In genomic region chr1:150760801-150761331, GRCm38 (mm10) we compare ENCODE assay signal across 16 mouse cellular contexts.
DNase-seq lines count a peak whose midpoint lies in the region; ATAC-seq and TF ChIP-seq lines count a peak whose summit lies in the region.
"Had no signal": no experiment of that assay in that cellular context is flagged by ENCODE, and none has a peak within 500 bp of the region (broad histone marks: within the 10 kb centered on the region; RNA-seq: fewer than 3 reads in every experiment).

No protein-coding gene starts in this region.

- no peak overlapping the region for H3K4me3 ChIP-seq in heart, embryonic 11.5 days (ENCODE audit: low read depth, low read length)
- no peak overlapping the region for H3K4me3 ChIP-seq in midbrain, embryonic 11.5 days (ENCODE audit: low read depth, low read length)
- no peak overlapping the region for H3K4me3 ChIP-seq in midbrain, embryonic 10.5 days
- no peak overlapping the region for H3K4me3 ChIP-seq in heart, postnatal 0 days (ENCODE audit: low read depth, low read length)
- H3K4me3 ChIP-seq: forebrain, embryonic 12.5 days; liver, embryonic 13.5 days; neural tube, embryonic 12.5 days had no signal

- no peak for TF ChIP-seq EP300 in heart, postnatal 0 days (IDR thresholded peaks at IDR 0.05; ENCODE audit: low read depth)

- no peak for ATAC-seq in heart, embryonic 11.5 days (replicated peaks; ENCODE audit: insufficient number of reproducible peaks, low FRiP score, low TSS enrichment)
- ATAC-seq in midbrain, embryonic 11.5 days (ENCODE audit: low FRiP score): no peak
- ATAC-seq in heart, postnatal 0 days (ENCODE audit: insufficient read depth, low read depth): no peak
- ATAC-seq: CD4-positive, CD25-positive, alpha-beta regulatory T cell, adult 4 months had no signal

- 51% methylated on average over 2 of the region's 2 CpGs for WGBS in heart, embryonic 11.5 days (ENCODE audit: insufficient replicate concordance)
- 50% methylated on average over 2 of the region's 2 CpGs for WGBS in midbrain, embryonic 11.5 days
- WGBS in midbrain, embryonic 10.5 days: 57% methylated on average over 2 of the region's 2 CpGs
- 23% methylated on average over 2 of the region's 2 CpGs for WGBS in heart, postnatal 0 days

- no peaks in the 10 kb centered on the region for H3K9me3 ChIP-seq in heart, embryonic 11.5 days (replicated peaks; ENCODE audit: control insufficient read depth, low read length)
- H3K9me3 ChIP-seq in midbrain, embryonic 11.5 days (ENCODE audit: control insufficient read depth, low read length): no peaks in the 10 kb centered on the region
- no peaks in the 10 kb centered on the region for H3K9me3 ChIP-seq in midbrain, embryonic 10.5 days (replicated peaks)
- no peaks in the 10 kb centered on the region for H3K9me3 ChIP-seq in heart, postnatal 0 days (replicated peaks; ENCODE audit: control insufficient read depth, low read length)
- H3K9me3 ChIP-seq: forebrain, embryonic 12.5 days; liver, embryonic 13.5 days; neural tube, embryonic 12.5 days had no signal

- H3K9ac ChIP-seq in heart, embryonic 11.5 days (ENCODE audit: low read depth, low read length): no peak overlapping the region
- no peak overlapping the region for H3K9ac ChIP-seq in midbrain, embryonic 11.5 days (ENCODE audit: low read length)
- H3K9ac ChIP-seq in heart, postnatal 0 days (replicated peaks; ENCODE audit: low read depth, low read length): no peak overlapping the region
- H3K9ac ChIP-seq: forebrain, embryonic 12.5 days; liver, embryonic 13.5 days; neural tube, embryonic 12.5 days had no signal

- H3K27ac ChIP-seq in heart, embryonic 11.5 days (ENCODE audit: low read depth, low read length): no peak overlapping the region
- no peak overlapping the region for H3K27ac ChIP-seq in midbrain, embryonic 11.5 days (ENCODE audit: low read depth, low read length)
- H3K27ac ChIP-seq in midbrain, embryonic 10.5 days (replicated peaks): no peak overlapping the region
- peak overlapping the region; percentile 40; the same call in 1 of the 2 replicates for H3K27ac ChIP-seq in heart, postnatal 0 days (ENCODE audit: low read depth)
- H3K27ac ChIP-seq: forebrain, embryonic 12.5 days; liver, embryonic 13.5 days; neural tube, embryonic 12.5 days had no signal

- H3K27me3 ChIP-seq in heart, embryonic 11.5 days (ENCODE audit: control insufficient read depth, insufficient read depth, low read length): no peaks in the 10 kb centered on the region
- H3K27me3 ChIP-seq in midbrain, embryonic 11.5 days (ENCODE audit: control insufficient read depth, insufficient read depth, low read length): no peaks in the 10 kb centered on the region
- no peaks in the 10 kb centered on the region for H3K27me3 ChIP-seq in midbrain, embryonic 10.5 days (ENCODE audit: low read depth, poor library complexity, severe bottlenecking)
- H3K27me3 ChIP-seq in heart, postnatal 0 days (ENCODE audit: control insufficient read depth, insufficient read depth, low read length): no peaks in the 10 kb centered on the region
- H3K27me3 ChIP-seq: forebrain, embryonic 12.5 days; liver, embryonic 13.5 days; neural tube, embryonic 12.5 days had no signal

- no peak overlapping the region for H3K4me2 ChIP-seq in heart, embryonic 11.5 days
- H3K4me2 ChIP-seq in midbrain, embryonic 11.5 days: no peak overlapping the region
- no peak overlapping the region for H3K4me2 ChIP-seq in heart, postnatal 0 days (ENCODE audit: low read depth, low read length)
- H3K4me2 ChIP-seq: forebrain, embryonic 12.5 days; liver, embryonic 13.5 days; neural tube, embryonic 12.5 days had no signal

- DNase-seq in heart, adult 11 months: peak; percentile 98
- DNase-seq in midbrain, embryonic 11.5 days (ENCODE audit: low spot score, missing footprints): peak; percentile 67
- DNase-seq in midbrain, embryonic 10.5 days (ENCODE audit: low spot score): no peak
- no peak for DNase-seq in heart, postnatal 0 days (ENCODE audit: low spot score)
- DNase-seq in embryo, embryonic 10.5 days (ENCODE audit: low spot score): no peak
- no peak for DNase-seq in adrenal gland, adult (ENCODE audit: inconsistent age in 2 of 2, low spot score in 1 of 2)
- DNase-seq: adrenal gland, postnatal 36 days; cerebellum, postnatal 10 days; kidney, adult 8-10 months; kidney, postnatal 36 days; liver, embryonic 13.5 days; right cerebral cortex, postnatal 25 days had no signal

- no peak for TF ChIP-seq CTCF in heart, postnatal 0 days (IDR thresholded peaks at IDR 0.05; ENCODE audit: low read depth)

- H3K36me3 ChIP-seq in heart, embryonic 11.5 days (ENCODE audit: control insufficient read depth, insufficient read depth, low read length): 0 out of 2 replicates have a peak, but pooled peaks cover 2% of the 10 kb centered on the region
- H3K36me3 ChIP-seq in midbrain, embryonic 11.5 days (ENCODE audit: control insufficient read depth, insufficient read depth, low read length): no peaks in the 10 kb centered on the region
- H3K36me3 ChIP-seq in midbrain, embryonic 10.5 days: no peaks in the 10 kb centered on the region
- peaks cover 40% of the 10 kb centered on the region for H3K36me3 ChIP-seq in heart, postnatal 0 days (replicated peaks; ENCODE audit: control insufficient read depth, insufficient read depth, low read length)
- H3K36me3 ChIP-seq: forebrain, embryonic 12.5 days; liver, embryonic 13.5 days; neural tube, embryonic 12.5 days had no signal

- peaks cover 5% of the 10 kb centered on the region; the same call in 1 of the 2 replicates for H3K4me1 ChIP-seq in heart, embryonic 11.5 days (ENCODE audit: control insufficient read depth, insufficient read depth, low read length)
- H3K4me1 ChIP-seq in midbrain, embryonic 11.5 days (ENCODE audit: control insufficient read depth, insufficient read depth, low read length): no peaks in the 10 kb centered on the region
- H3K4me1 ChIP-seq in midbrain, embryonic 10.5 days: no peaks in the 10 kb centered on the region
- no peaks in the 10 kb centered on the region; the same call in 1 of the 2 replicates for H3K4me1 ChIP-seq in heart, postnatal 0 days (ENCODE audit: control insufficient read depth, insufficient read depth)
- H3K4me1 ChIP-seq: forebrain, embryonic 12.5 days; liver, embryonic 13.5 days; neural tube, embryonic 12.5 days had no signal

Comparison
In these comparisons a context has a peak if more than half of its experiments do, and no peak if none do; other contexts are left out.
1. DNase-seq: peak in heart, adult 11 months (single experiment) and midbrain, embryonic 11.5 days (single experiment); none in midbrain, embryonic 10.5 days (single experiment), heart, postnatal 0 days (single experiment), embryo, embryonic 10.5 days (single experiment) and adrenal gland, adult (0 of 2).